Mouse (Mus musculus) neural tube, postnatal 0 days (tissue): ENCODE measurements around the gene Arih1. TPM values are rescaled to one million over a fixed set of nuclear protein-coding genes. Genes with fewer than 3 reads are reported as not detected.

Experiments
- polyA plus RNA-seq: library from polyadenylated mRNA; unstranded; fragments of >200 nt; fragmentation: Nextera tagmentation; extraction: Ambion mirVana; gene quantifications from 2 replicates; pipeline ENCODE4 v1.2.1, GENCODE M21; 2015

The Arih1 gene
- 9.1 and 10.3 TPM in 2 replicates for polyA plus RNA-seq

GRCm38 (mm10) chr9:59486549-59487065, at the start of gene Arih1:
Gene Arih1, minus strand, starts transcription at chr9:59486618.

GRCm38 (mm10) chr9:59353253-59353639, 133.2 kb downstream of the Arih1 start, which contains the start of gene Bbs4:
Gene Bbs4, minus strand, starts transcription at chr9:59353508.

Other genes with a start within 250 kb of the Arih1 start
- 21.8 and 22.0 TPM in 2 replicates for gene Adpgk, start 195.1 kb downstream of the Arih1 start, polyA plus RNA-seq
- gene Bbs4, start 133.1 kb downstream of the Arih1 start, polyA plus RNA-seq = 45.0 and 50.2 TPM in 2 replicates
- gene Hexa, start 52.9 kb upstream of the Arih1 start, polyA plus RNA-seq = 53.6 and 55.9 TPM in 2 replicates
- 2.0 and 2.5 TPM in 2 replicates for gene Tmem202, start 53.2 kb upstream of the Arih1 start, polyA plus RNA-seq
- gene Celf6, start 91.3 kb upstream of the Arih1 start, polyA plus RNA-seq = 31.7 and 35.2 TPM in 2 replicates
- 136 and 161 TPM in 2 replicates for gene Parp6, start 130.7 kb upstream of the Arih1 start, polyA plus RNA-seq
- 740 and 780 TPM in 2 replicates for gene Pkm, start 169.8 kb upstream of the Arih1 start, polyA plus RNA-seq
- 3.5 and 4.8 TPM in 2 replicates for gene Gramd2, start 193.5 kb upstream of the Arih1 start, polyA plus RNA-seq